Mouse (Mus musculus) T-helper 2 cell (primary cell): ENCODE measurements around the gene Fdxacb1.

Experiments
- in situ Hi-C: fragments of 300-600 bp; cut with MboI, MseI; formaldehyde crosslinking; loops from one replicate; pipeline ENCODE4 v1.15.1; 2025; ENCODE audit warnings: high pct_unique_total_duplicates

Fdxacb1 gene

GRCm38 (mm10) chr9:50746214-50746677 lies 21.8 kb upstream of the Fdxacb1 start, which contains the start of gene 2310030G06Rik:
Gene 2310030G06Rik (minus strand): TSS chr9:50746536.
- in situ Hi-C loops = no loop called here

- in situ Hi-C loops = no loop called here
Observed at GRCm38 (mm10) chr9:50750706-50751105, 17.3 kb upstream of the Fdxacb1 start.

GRCm38 (mm10) chr9:50751323-50751722 lies 16.7 kb upstream of the Fdxacb1 start, which contains the start of gene Cryab:
Gene Cryab (plus strand): TSS chr9:50751325.
- in situ Hi-C loops = no loop called here

- in situ Hi-C loops = no loop called here
Observed at GRCm38 (mm10) chr9:50752054-50752602, 15.9 kb upstream of the Fdxacb1 start, which contains the start of gene Hspb2. Gene Hspb2 (minus strand): TSS chr9:50752354.

GRCm38 (mm10) chr9:50752784-50753615 lies 15.0 kb upstream of the Fdxacb1 start:
- in situ Hi-C loops = no loop called here

GRCm38 (mm10) chr9:50753947-50754346 lies 14.1 kb upstream of the Fdxacb1 start:
- in situ Hi-C loops = no loop called here

- in situ Hi-C loops = no loop called here
Observed at GRCm38 (mm10) chr9:50756711-50757110, 11.3 kb upstream of the Fdxacb1 start.

- in situ Hi-C loops = no loop called here
Observed at GRCm38 (mm10) chr9:50761520-50762243, 6.4 kb upstream of the Fdxacb1 start.

GRCm38 (mm10) chr9:50763331-50763730 lies 4.7 kb upstream of the Fdxacb1 start:
- in situ Hi-C loops = no loop called here

- in situ Hi-C loops = no loop called here
Observed at GRCm38 (mm10) chr9:50767531-50768106, 417 bp upstream of the Fdxacb1 start.

- in situ Hi-C loops = no loop called here
Observed at GRCm38 (mm10) chr9:50770011-50770410, 2.0 kb downstream of the Fdxacb1 start.

- in situ Hi-C loops = no loop called here
Observed at GRCm38 (mm10) chr9:50774026-50774462, 6.0 kb downstream of the Fdxacb1 start.

- in situ Hi-C loops = no loop called here
Observed at GRCm38 (mm10) chr9:50774991-50775612, 7.1 kb downstream of the Fdxacb1 start, which contains the start of the genes Alg9 and 1110032A03Rik. Gene Alg9 (plus strand): TSS chr9:50775019. Gene 1110032A03Rik (minus strand): TSS chr9:50775520.

- in situ Hi-C loops = no loop called here
Observed at GRCm38 (mm10) chr9:50775662-50776126, 7.7 kb downstream of the Fdxacb1 start.

- in situ Hi-C loops = no loop called here
Observed at GRCm38 (mm10) chr9:50776162-50776760, 8.2 kb downstream of the Fdxacb1 start.

- in situ Hi-C loops = loop anchor here (10.0 kb wide), 1 partner anchor 777 kb away; no protein-coding TSS in a partner anchor
Observed at GRCm38 (mm10) chr9:50782155-50782554, 14.1 kb downstream of the Fdxacb1 start.

- in situ Hi-C loops = no loop called here
Observed at GRCm38 (mm10) chr9:50795266-50795665, 27.2 kb downstream of the Fdxacb1 start.

- in situ Hi-C loops = no loop called here
Observed at GRCm38 (mm10) chr9:50796776-50797175, 28.7 kb downstream of the Fdxacb1 start.

GRCm38 (mm10) chr9:50797641-50798040 lies 29.6 kb downstream of the Fdxacb1 start:
- in situ Hi-C loops = no loop called here

GRCm38 (mm10) chr9:50798368-50798767 lies 30.3 kb downstream of the Fdxacb1 start:
- in situ Hi-C loops = no loop called here
